Mouse (Mus musculus): ENCODE measurements around the gene Gm11733. TPM values are rescaled to one million over a fixed set of nuclear protein-coding genes. Genes with fewer than 3 reads are reported as not detected.

Gene Gm11733
- polyA plus RNA-seq, 1 experiment from 2014 or later, result not detected

DNA sequence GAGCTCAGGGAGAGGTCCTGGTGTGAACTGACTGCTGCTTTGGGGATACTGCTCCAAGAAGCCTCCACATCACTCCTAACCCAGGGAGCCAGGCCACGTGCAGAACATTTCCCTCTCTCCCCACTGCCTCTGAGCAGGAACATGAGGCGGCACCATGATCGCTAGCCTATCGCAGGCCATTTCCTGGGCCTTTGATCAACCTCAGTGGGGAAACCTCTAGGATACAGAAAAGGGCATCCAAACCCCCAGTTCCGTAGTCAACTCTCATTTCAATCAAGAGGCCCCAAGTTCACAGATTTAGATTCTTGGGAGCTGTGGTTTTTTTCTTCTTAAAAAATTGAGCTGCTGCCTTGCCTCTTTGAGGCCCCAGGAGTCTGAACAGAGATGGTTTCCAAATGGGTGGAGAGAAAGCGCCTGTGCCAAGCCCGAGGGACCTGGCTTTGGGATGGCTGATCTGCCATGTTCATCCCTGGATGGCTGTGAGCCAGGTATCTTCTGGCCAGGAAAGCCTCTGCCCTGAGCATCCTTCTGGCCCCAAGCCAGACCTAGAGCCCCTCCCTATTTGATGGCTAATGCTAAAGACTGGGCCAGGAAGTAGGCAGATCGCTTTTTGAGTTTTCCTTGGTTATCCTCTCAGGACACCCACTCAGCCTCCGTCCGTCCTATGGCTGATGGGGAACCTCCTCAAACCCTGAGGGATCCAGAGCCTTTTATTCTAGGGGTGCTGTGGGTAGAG lies 5.7 kb upstream of the Gm11733 start:
- Histone ChIP-seq H3K36me3 (no peaks in the 10 kb centered on the region), H3K9ac (no peak overlapping the region), H3K4me3 (no peak overlapping the region), H3K27me3 (replicated peaks) (peaks cover 14% of the 10 kb centered on the region; the same call in 1 of the 2 replicates), H3K4me2 (no peak overlapping the region), H3K4me1 (replicated peaks) (peaks cover 21% of the 10 kb centered on the region), H3K27ac (ENCODE audit: poor library complexity, severe bottlenecking) (no peak overlapping the region), H3K9me3 (replicated peaks) (peaks cover 8% of the 10 kb centered on the region; the same call in 1 of the 2 replicates)
- WGBS, result 61% methylated on average over 10 of the region's 10 CpGs
- no peak for ATAC-seq (ENCODE audit: insufficient number of reproducible peaks, low FRiP score)

DNA sequence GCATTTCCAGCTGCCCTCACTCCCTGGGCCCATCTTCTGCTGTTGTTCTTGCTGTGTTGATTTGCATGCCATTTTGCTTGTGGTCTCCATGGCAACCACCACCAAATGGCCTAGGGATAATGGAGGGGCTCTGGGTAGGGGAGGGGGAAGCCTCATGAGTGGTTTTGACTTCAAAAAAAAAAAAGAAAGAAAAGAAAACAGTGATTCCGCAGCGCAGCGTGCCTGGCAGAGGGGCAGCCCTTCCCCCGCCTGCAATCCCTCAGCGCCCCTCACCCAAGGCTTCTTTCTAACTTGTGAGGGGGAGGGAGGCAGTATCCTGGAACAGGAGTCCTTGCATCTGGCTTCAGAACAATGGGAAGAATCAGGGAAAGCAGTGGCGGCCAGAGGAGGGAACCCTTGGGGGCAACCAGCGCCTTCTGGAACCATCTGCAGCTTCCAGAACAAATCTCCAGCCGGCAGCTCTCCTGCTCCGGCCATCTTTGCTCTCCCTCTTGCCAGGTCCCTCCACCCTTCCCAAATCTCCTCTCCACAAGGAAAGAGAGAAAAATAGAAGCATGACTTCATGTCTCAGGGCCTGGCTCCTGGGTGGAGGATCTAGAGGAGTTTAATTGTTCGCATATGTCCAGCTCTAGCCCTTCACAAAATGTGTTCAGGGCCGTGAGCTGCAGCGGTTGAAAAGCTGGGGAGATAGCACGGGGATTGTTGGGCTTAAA lies 5.0 kb upstream of the Gm11733 start:
- no peaks in the 10 kb centered on the region for H3K36me3 ChIP-seq
- H3K4me2 ChIP-seq, result peak overlapping the region; percentile 38
- peaks cover 8% of the 10 kb centered on the region; the same call in 1 of the 2 replicates for H3K9me3 ChIP-seq (replicated peaks)
- ATAC-seq (ENCODE audit: insufficient number of reproducible peaks, low FRiP score), result no peak
- peaks cover 14% of the 10 kb centered on the region; the same call in 1 of the 2 replicates for H3K27me3 ChIP-seq (replicated peaks)
- H3K9ac ChIP-seq, result no peak overlapping the region
- peaks cover 26% of the 10 kb centered on the region for H3K4me1 ChIP-seq (replicated peaks)
- H3K4me3 ChIP-seq, result no peak overlapping the region
- peak overlapping the region; percentile 30 for H3K27ac ChIP-seq (ENCODE audit: poor library complexity, severe bottlenecking)
- WGBS, result 10% methylated on average over 13 of the region's 13 CpGs

- Histone ChIP-seq H3K9me3 (replicated peaks) (peaks cover 8% of the 10 kb centered on the region; the same call in 1 of the 2 replicates), H3K27me3 (replicated peaks) (peaks cover 16% of the 10 kb centered on the region; the same call in 1 of the 2 replicates), H3K4me1 (replicated peaks) (peaks cover 27% of the 10 kb centered on the region), H3K36me3 (no peaks in the 10 kb centered on the region), H3K4me2 (peak overlapping the region; percentile 38), H3K9ac (no peak overlapping the region), H3K4me3 (no peak overlapping the region), H3K27ac (ENCODE audit: poor library complexity, severe bottlenecking) (peak overlapping the region; percentile 30)
- no peak for ATAC-seq (ENCODE audit: insufficient number of reproducible peaks, low FRiP score)
- 40% methylated on average over 12 of the region's 12 CpGs for WGBS
Measured at GRCm38 (mm10) chr11:117479746-117480145, 4.4 kb upstream of the Gm11733 start.

DNA sequence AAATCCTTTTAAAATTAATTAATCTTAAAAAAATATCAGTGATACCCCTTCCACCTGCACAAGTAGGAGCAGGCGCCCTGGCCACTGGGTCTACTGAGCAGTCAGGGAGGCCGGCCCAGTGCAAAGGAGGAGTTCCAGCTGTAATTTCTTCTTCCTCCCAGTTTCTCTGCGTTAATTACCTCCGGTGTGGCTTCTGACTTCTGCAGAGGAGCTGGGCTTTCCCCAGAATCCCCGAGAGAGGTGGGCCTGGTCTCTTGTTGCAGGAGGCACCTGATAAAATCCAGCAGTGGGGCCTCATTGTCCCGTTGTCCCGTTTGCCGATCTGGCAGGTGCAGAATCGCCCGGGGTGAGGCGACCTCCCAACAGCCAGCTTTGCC lies 1.9 kb upstream of the Gm11733 start:
- WGBS, result 14% methylated on average over 11 of the region's 11 CpGs
- Histone ChIP-seq H3K4me3 (peak overlapping the region; percentile 37), H3K27ac (ENCODE audit: poor library complexity, severe bottlenecking) (no peak overlapping the region), H3K9me3 (replicated peaks) (peaks cover 8% of the 10 kb centered on the region; the same call in 1 of the 2 replicates), H3K36me3 (no peaks in the 10 kb centered on the region), H3K4me1 (replicated peaks) (peaks cover 27% of the 10 kb centered on the region), H3K9ac (peak overlapping the region; percentile 57; the same call in 1 of the 2 replicates), H3K4me2 (peak overlapping the region; percentile 77), H3K27me3 (replicated peaks) (peaks cover 13% of the 10 kb centered on the region; the same call in 1 of the 2 replicates)
- ATAC-seq (ENCODE audit: insufficient number of reproducible peaks, low FRiP score), result no peak

DNA sequence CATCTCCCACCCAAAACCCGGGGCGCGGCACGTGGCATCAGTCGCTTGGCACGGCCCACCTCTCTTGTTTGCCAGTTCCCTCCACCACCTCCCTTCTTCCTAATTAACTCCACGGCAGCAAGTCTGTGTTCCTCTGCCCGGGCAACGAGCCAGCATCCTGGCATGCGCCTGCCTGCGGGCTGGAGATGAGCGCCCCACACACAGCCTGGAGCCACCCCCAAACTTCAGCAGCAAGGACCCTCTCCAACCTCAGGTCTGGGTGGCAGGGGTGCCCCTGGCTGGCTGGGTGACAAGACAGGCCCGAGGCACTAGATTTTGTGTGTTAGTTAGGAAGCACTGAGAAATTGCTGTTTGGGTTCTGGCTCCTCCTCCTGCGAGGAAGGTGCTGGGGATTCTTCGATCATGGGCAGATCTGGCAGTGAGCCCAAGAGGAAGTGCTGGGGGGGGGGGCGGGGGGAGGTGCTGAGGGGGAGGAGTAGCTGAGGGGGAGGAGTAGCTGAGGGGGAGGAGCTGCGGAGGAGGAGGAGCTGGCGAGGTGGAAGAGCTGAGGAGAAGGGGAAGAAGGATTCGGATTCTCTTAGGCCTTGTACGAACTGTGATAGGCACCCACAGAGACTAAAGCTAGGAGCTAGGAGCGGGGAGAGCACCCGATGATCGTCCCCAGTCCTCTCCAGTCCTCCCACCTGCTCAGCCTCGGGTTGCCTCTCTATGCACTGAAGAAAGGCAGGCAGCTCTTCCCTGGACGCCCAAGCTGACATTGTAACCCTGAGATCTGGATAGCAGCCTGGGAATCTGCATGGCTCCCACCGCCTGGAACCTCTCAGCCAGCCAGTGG lies 1.3 kb upstream of the Gm11733 start:
- Histone ChIP-seq H3K4me3 (peak overlapping the region; percentile 37), H3K9me3 (replicated peaks) (0 out of 2 replicates have a peak, but pooled peaks cover 2% of the 10 kb centered on the region), H3K4me2 (peak overlapping the region; percentile 77), H3K27me3 (replicated peaks) (peaks cover 13% of the 10 kb centered on the region; the same call in 1 of the 2 replicates), H3K9ac (peak overlapping the region; percentile 57; the same call in 1 of the 2 replicates), H3K27ac (ENCODE audit: poor library complexity, severe bottlenecking) (0 out of 2 replicates have a peak overlapping the region, but pooled peaks have one; percentile 22), H3K36me3 (no peaks in the 10 kb centered on the region), H3K4me1 (replicated peaks) (peaks cover 27% of the 10 kb centered on the region)
- peak; percentile 59 for ATAC-seq (ENCODE audit: insufficient number of reproducible peaks, low FRiP score)
- 3% methylated on average over 25 of the region's 26 CpGs for WGBS

DNA sequence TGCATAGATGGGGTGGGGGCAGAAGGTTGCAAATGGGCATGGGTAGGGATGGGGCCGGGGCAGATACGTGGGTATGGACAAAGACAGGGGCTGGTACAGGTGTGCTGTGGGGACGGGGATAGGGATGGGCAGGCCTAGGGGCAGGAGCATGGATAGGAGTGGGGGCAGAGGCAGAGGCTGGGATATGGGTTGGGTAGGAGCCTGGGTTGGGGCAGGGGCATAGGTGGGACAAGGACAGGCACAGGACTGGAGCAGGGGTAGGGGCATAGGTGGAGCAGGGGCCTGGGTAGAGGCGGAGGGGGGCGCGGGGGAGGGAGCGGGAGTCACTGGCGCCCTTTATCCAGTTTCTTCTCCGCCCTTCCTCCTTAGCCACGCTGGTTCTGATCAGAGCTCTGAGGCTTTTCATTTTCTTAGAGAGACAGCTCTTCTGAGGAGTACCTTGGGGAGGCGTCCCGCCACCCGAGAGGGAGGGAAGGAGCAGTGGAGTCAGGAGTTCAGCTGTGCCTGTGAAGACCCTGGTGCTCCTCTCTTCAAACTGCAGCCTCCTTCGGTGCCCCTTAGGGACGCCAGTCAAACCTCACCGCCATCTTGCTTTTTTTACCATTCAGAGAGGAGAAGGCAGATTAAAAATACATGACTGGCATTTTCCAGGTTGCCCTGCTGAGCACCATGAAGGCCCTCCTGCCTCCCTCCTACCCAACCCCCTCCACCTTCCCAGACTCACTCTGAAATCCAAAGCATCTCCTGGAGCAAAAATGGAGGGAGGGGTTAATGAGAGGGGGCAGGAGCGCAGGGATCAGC lies 7.4 kb downstream of the Gm11733 start:
- no peaks in the 10 kb centered on the region for H3K4me1 ChIP-seq (replicated peaks)
- H3K36me3 ChIP-seq, result no peaks in the 10 kb centered on the region
- H3K4me2 ChIP-seq, result no peak overlapping the region
- peaks cover 28% of the 10 kb centered on the region for H3K27me3 ChIP-seq (replicated peaks)
- no peak overlapping the region for H3K9ac ChIP-seq
- H3K27ac ChIP-seq (ENCODE audit: poor library complexity, severe bottlenecking), result no peak overlapping the region
- H3K4me3 ChIP-seq, result no peak overlapping the region
- 64% methylated on average over 17 of the region's 17 CpGs for WGBS
- peaks cover 8% of the 10 kb centered on the region; the same call in 1 of the 2 replicates for H3K9me3 ChIP-seq (replicated peaks)
- no peak; the same call in 1 of the 2 replicates for ATAC-seq (ENCODE audit: insufficient number of reproducible peaks, low FRiP score)

GRCm38 (mm10) chr11:117492209-117492505 lies 8.0 kb downstream of the Gm11733 start:
- WGBS, result 63% methylated on average over 1 of the region's 1 CpGs
- no peak for ATAC-seq (ENCODE audit: insufficient number of reproducible peaks, low FRiP score)

DNA sequence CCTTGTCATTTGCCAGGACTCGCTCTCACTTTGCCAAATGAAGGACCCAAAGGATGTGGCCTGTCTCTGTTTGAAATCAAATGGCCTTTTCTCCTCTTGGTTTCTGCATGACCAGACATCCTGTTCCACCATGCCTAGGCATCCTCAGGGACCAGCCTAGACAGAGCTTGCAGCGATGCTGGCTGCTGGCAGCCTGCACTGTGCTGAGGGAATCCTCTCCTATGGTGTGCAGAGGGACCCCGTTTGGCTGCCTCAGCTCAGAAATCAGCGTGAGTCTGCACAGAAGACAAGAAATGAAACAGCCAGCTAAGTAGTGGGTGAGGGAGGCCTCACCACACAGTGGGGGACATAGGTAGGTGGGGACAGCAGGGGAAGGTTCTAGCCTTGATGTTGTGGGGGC lies 12.6 kb downstream of the Gm11733 start:
- Histone ChIP-seq H3K36me3 (no peaks in the 10 kb centered on the region), H3K9me3 (replicated peaks) (peaks cover 5% of the 10 kb centered on the region; the same call in 1 of the 2 replicates), H3K4me2 (no peak overlapping the region), H3K27me3 (replicated peaks) (peaks cover 33% of the 10 kb centered on the region), H3K9ac (no peak overlapping the region), H3K4me3 (no peak overlapping the region), H3K27ac (ENCODE audit: poor library complexity, severe bottlenecking) (no peak overlapping the region), H3K4me1 (replicated peaks) (peaks cover 4% of the 10 kb centered on the region; the same call in 1 of the 2 replicates)
- ATAC-seq (ENCODE audit: insufficient number of reproducible peaks, low FRiP score), result 0 out of 2 replicates have a peak, but pooled peaks have one; percentile 39
- 48% methylated on average over 4 of the region's 4 CpGs for WGBS

More at GRCm38 (mm10) chr11:117492209-117492505, 8.0 kb downstream of the Gm11733 start:
- peaks cover 33% of the 10 kb centered on the region for H3K27me3 ChIP-seq (replicated peaks)
- no peaks in the 10 kb centered on the region; the same call in 1 of the 2 replicates for H3K4me1 ChIP-seq (replicated peaks)
- H3K9me3 ChIP-seq (replicated peaks), result peaks cover 8% of the 10 kb centered on the region; the same call in 1 of the 2 replicates
- no peaks in the 10 kb centered on the region for H3K36me3 ChIP-seq
- no peak overlapping the region for H3K27ac ChIP-seq (ENCODE audit: poor library complexity, severe bottlenecking)
- H3K4me2 ChIP-seq, result no peak overlapping the region
- H3K9ac ChIP-seq, result no peak overlapping the region
- H3K4me3 ChIP-seq, result no peak overlapping the region

- ATAC-seq (ENCODE audit: insufficient number of reproducible peaks, low FRiP score), result no peak; the same call in 1 of the 2 replicates
- peaks cover 33% of the 10 kb centered on the region for H3K27me3 ChIP-seq (replicated peaks)
- 43% methylated on average over 16 of the region's 16 CpGs for whole genome bisulfite sequencing
- peak overlapping the region; percentile 40; the same call in 1 of the 2 replicates for H3K9ac ChIP-seq
- H3K4me3 ChIP-seq, result no peak overlapping the region
- peaks cover 4% of the 10 kb centered on the region; the same call in 1 of the 2 replicates for H3K4me1 ChIP-seq (replicated peaks)
- H3K27ac ChIP-seq (ENCODE audit: poor library complexity, severe bottlenecking), result peak overlapping the region; percentile 20; the same call in 1 of the 2 replicates
- H3K36me3 ChIP-seq, result no peaks in the 10 kb centered on the region
- peak overlapping the region; percentile 36; the same call in 1 of the 2 replicates for H3K4me2 ChIP-seq
- peaks cover 5% of the 10 kb centered on the region; the same call in 1 of the 2 replicates for H3K9me3 ChIP-seq (replicated peaks)
Measured at GRCm38 (mm10) chr11:117497256-117498136, 13.3 kb downstream of the Gm11733 start.
